Mouse (Mus musculus): ENCODE results near the gene Txlna.

The Txlna gene

GRCm38 (mm10) chr4:129588865-129589264 is 52.0 kb downstream of the Txlna start:
- no peak for DNase-seq (ENCODE audit: low spot score in 2 of 2)

DNA sequence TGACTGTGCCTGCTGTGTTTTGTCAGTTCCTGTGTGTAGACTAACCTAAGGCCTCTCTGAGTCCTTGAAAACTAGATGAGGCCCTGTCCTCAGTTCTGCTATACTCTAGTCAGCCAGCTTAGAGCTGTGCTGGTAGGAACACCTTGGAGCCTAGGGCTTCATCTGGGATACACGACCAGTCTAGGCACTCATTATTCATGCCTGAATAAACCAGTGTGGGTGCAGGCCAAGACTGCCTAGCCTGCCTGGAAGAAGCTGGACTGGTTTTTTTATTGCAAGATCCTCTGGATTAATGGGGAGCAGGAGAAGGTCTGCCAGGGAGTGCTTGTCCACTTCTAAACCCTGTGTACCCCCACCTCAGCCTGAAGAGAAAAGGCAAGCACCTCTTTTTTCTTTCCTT is 53.9 kb downstream of the Txlna start:
- DNase-seq (ENCODE audit: low spot score in 2 of 2), result no peak

DNA sequence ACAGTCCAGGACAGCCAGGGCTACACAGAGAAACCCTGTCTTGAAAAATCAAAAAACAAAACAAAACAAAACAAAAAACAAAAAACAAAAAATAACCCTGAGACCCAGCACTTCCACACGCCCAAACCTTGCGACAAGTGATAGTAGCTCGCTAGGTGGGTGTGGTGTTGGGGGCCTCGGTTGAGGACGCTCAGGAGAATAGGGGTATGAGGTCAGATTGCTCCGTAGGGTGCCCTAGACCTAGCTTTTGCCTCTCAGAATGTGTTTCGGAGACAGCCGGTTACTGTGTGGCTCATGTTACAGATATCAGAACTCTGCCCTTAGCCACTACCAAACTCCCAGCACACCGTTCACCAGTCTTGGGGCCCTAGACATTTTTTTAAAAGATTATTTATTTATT is 55.1 kb downstream of the Txlna start:
- no peak for DNase-seq (ENCODE audit: low spot score in 2 of 2)

- peak; percentile 69 to 73 for DNase-seq (ENCODE audit: low spot score in 2 of 2)
Measured at GRCm38 (mm10) chr4:129584884-129585608, 55.8 kb downstream of the Txlna start.

- no peak for DNase-seq (ENCODE audit: low spot score in 2 of 2)
Measured at GRCm38 (mm10) chr4:129584370-129584769, 56.5 kb downstream of the Txlna start.

- no peak for DNase-seq (ENCODE audit: low spot score in 2 of 2)
Measured at GRCm38 (mm10) chr4:129582251-129582650, 58.6 kb downstream of the Txlna start.

- DNase-seq (ENCODE audit: low spot score in 2 of 2), result no peak
Measured at GRCm38 (mm10) chr4:129580347-129580746, 60.5 kb downstream of the Txlna start.

- no peak for DNase-seq (ENCODE audit: low spot score in 2 of 2)
Measured at GRCm38 (mm10) chr4:129578466-129578865, 62.4 kb downstream of the Txlna start, which contains the start of gene Fam167b. TSS of gene Fam167b (minus strand) at chr4:129578549.

- no peak for DNase-seq (ENCODE audit: low spot score in 2 of 2)
Measured at GRCm38 (mm10) chr4:129577688-129578087, 63.2 kb downstream of the Txlna start.

GRCm38 (mm10) chr4:129576863-129577491 is 63.9 kb downstream of the Txlna start:
- DNase-seq (ENCODE audit: low spot score in 2 of 2), result peak in 1 of 2 experiments; percentile 56
